Mouse (Mus musculus): ENCODE results near the gene Gm10750. TPM values are rescaled to one million over a fixed set of nuclear protein-coding genes. Genes with fewer than 3 reads are reported as not detected.
"Not testable (repeated sequence)": the region's sequence is repeated elsewhere in the genome, so short reads cannot be mapped to it uniquely, and the experiment has no call there.

Gene Gm10750
- total RNA-seq (2014; rRNA removed) (not detected in 2 replicates), polyA plus RNA-seq (2015; fragmentation: Nextera tagmentation; extraction: Ambion mirVana) (not detected in 2 replicates)

DNA sequence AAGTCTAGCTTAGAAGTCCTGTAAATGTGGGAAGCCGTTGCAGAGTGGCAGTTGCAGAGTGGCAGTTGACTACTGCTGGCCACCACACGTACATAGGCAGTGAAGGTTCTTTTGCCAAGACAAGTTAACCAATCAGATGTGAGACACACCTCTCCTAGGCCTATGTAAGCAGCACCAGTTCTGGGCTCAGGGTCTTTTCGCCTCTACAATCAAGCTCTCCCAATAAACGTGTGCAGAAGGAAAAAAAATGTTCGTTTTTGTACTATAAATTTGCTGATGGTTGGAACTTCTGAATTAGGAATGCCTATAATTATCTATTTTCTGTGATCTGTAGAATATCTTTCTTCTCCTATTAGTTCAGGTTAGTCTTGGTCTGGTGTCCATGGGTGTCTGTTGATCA lies at the start of gene Gm10750:
Gm10750 (minus strand) TSS at position 101 of the 400 bp plus-strand sequence.
- not testable (repeated sequence) for ATAC-seq

DNA sequence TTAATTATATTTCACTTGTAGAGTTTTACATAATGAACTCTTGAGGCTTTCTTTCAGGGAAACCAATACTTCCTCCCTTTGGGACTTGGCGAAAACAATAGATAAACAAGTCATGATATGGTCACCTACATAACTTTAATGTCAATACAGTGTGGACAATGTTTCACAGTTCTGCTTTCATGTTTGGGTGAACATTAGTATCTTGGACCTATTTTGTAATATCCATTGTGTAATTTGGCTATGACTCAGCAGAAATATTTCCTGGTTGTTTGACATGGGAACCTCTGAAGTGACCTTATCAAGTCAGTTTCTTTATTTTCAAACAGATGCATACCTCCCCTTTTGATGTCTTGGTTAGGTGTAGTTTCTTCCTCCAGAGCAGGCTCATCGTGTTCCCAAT lies 12.2 kb downstream of the Gm10750 start:
- no peak overlapping the region for H3K4me2 ChIP-seq (ENCODE audit: low read depth, low read length)
- no peak overlapping the region for H3K4me3 ChIP-seq (ENCODE audit: low read length)
- ATAC-seq, result no peak
- no peak overlapping the region for H3K9ac ChIP-seq (replicated peaks; ENCODE audit: low read length)
- H3K4me1 ChIP-seq (ENCODE audit: insufficient read depth, low read length), result no peaks in the 10 kb centered on the region
- no peaks in the 10 kb centered on the region for H3K9me3 ChIP-seq (ENCODE audit: low read length)
- 76% methylated on average over 2 of the region's 2 CpGs for WGBS
- no peak overlapping the region for H3K27ac ChIP-seq
- no peak for TF ChIP-seq CTCF (IDR thresholded peaks at IDR 0.05; ENCODE audit: low read depth)
- no peaks in the 10 kb centered on the region for H3K27me3 ChIP-seq (ENCODE audit: insufficient read depth, low read length)
- DNase-seq (ENCODE audit: low spot score), result no peak
- H3K36me3 ChIP-seq (ENCODE audit: insufficient read depth, low read length), result no peaks in the 10 kb centered on the region

More for the DNA sequence above, at the start of gene Gm10750:
- H3K4me3 ChIP-seq (ENCODE audit: low read length); H3K4me1 ChIP-seq (ENCODE audit: insufficient read depth, low read length); H3K4me2 ChIP-seq (ENCODE audit: low read depth, low read length); H3K9me3 ChIP-seq (ENCODE audit: low read length); H3K27me3 ChIP-seq (ENCODE audit: insufficient read depth, low read length); DNase-seq (ENCODE audit: low spot score); H3K9ac ChIP-seq (replicated peaks; ENCODE audit: low read length); H3K27ac ChIP-seq; H3K36me3 ChIP-seq (ENCODE audit: insufficient read depth, low read length): not testable (repeated sequence)
- WGBS, result 73% methylated on average over 5 of the region's 5 CpGs

DNA sequence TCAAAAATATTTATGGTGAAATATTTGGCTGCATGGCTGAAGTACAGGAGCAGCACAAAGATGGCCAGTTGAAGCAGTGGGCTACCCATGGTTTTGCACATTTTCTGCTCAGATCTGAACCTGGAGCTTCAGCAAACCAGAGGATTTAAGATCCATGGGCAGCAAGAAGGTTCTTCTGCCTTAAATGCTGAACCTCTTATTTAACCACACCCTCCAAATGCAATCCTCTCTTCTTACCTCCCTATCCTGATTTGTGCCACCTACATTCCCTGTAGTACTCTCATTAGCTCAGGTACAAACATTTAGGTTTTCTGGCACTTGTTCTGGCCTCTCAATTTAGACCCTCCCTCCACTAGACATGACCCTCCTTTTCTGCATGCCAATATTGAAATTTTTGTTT lies 13.9 kb downstream of the Gm10750 start, which contains the start of gene Gm1330:
Gm1330 (minus strand) TSS at position 101 of the 400 bp plus-strand sequence.
- Histone ChIP-seq H3K27me3 (ENCODE audit: insufficient read depth, low read length) (no peaks in the 10 kb centered on the region), H3K9me3 (ENCODE audit: low read length) (no peaks in the 10 kb centered on the region), H3K27ac (no peak within 1 kb of the TSS), H3K4me1 (ENCODE audit: insufficient read depth, low read length) (no peaks in the 10 kb centered on the region), H3K4me2 (ENCODE audit: low read depth, low read length) (no peak within 1 kb of the TSS), H3K36me3 (ENCODE audit: insufficient read depth, low read length) (no peaks in the 10 kb centered on the region), H3K9ac (replicated peaks; ENCODE audit: low read length) (no peak within 1 kb of the TSS), H3K4me3 (ENCODE audit: low read length) (no peak within 1 kb of the TSS)
- no peak for DNase-seq (ENCODE audit: low spot score)
- no peak for ATAC-seq
- TF ChIP-seq CTCF (IDR thresholded peaks at IDR 0.05; ENCODE audit: low read depth), result no peak

DNA sequence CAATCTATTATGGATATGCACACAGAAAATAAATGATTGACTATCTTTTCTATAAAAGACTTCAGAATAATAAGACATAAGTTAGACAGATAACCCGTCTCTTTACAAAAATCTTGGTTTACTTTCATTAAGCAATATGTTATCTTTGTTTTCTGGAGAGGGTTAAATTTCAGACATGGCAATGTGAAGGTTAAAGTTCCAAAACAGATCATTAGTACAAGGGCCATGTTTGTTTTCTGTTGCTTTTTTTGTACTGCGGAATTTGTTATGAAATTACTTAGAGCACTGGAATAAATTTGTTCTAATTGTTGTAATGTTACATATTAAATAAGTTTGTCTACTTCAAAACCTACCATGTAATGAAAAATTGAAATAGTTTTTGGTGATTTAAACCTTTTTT lies 21.9 kb downstream of the Gm10750 start:
- WGBS, result 89% methylated on average over 2 of the region's 2 CpGs
- H3K36me3 ChIP-seq (ENCODE audit: insufficient read depth, low read length), result no peaks in the 10 kb centered on the region

More for the DNA sequence above, 21.9 kb downstream of the Gm10750 start:
- DNase-seq (ENCODE audit: low spot score) (no peak), ATAC-seq (no peak)
- TF ChIP-seq CTCF (IDR thresholded peaks at IDR 0.05; ENCODE audit: low read depth), result no peak
- Histone ChIP-seq H3K27ac (no peak overlapping the region), H3K4me3 (ENCODE audit: low read length) (no peak overlapping the region), H3K4me1 (ENCODE audit: insufficient read depth, low read length) (no peaks in the 10 kb centered on the region), H3K9ac (replicated peaks; ENCODE audit: low read length) (no peak overlapping the region), H3K4me2 (ENCODE audit: low read depth, low read length) (no peak overlapping the region), H3K27me3 (ENCODE audit: insufficient read depth, low read length) (no peaks in the 10 kb centered on the region), H3K9me3 (ENCODE audit: low read length) (no peaks in the 10 kb centered on the region)

Other genes with a start within 250 kb of the Gm10750 start
- not detected in 2 replicates for gene Cst11, start 245.7 kb downstream of the Gm10750 start, total RNA-seq (2014; rRNA removed)
- gene Cst11, start 245.7 kb downstream of the Gm10750 start, polyA plus RNA-seq (2015; fragmentation: Nextera tagmentation; extraction: Ambion mirVana), result not detected in 2 replicates
- gene 8030411F24Rik, start 235.2 kb downstream of the Gm10750 start, total RNA-seq (2014; rRNA removed), result not detected in 2 replicates
- gene 8030411F24Rik, start 235.2 kb downstream of the Gm10750 start, polyA plus RNA-seq (2015; fragmentation: Nextera tagmentation; extraction: Ambion mirVana), result not detected in 2 replicates
- not detected in 2 replicates for gene Cst12, start 227.9 kb downstream of the Gm10750 start, total RNA-seq (2014; rRNA removed)
- gene Cst12, start 227.9 kb downstream of the Gm10750 start, polyA plus RNA-seq (2015; fragmentation: Nextera tagmentation; extraction: Ambion mirVana), result not detected in 2 replicates
- gene Cst8, start 218.5 kb downstream of the Gm10750 start, total RNA-seq (2014; rRNA removed), result not detected in 2 replicates
- gene Cst8, start 218.5 kb downstream of the Gm10750 start, polyA plus RNA-seq (2015; fragmentation: Nextera tagmentation; extraction: Ambion mirVana), result not detected in 2 replicates
- not detected in 2 replicates for gene Cst13, start 197.2 kb downstream of the Gm10750 start, total RNA-seq (2014; rRNA removed)
- gene Cst13, start 197.2 kb downstream of the Gm10750 start, polyA plus RNA-seq (2015; fragmentation: Nextera tagmentation; extraction: Ambion mirVana), result not detected in 2 replicates
- not detected in 2 replicates for gene Cst9, start 182.1 kb downstream of the Gm10750 start, total RNA-seq (2014; rRNA removed)
- not detected in 2 replicates for gene Cst9, start 182.1 kb downstream of the Gm10750 start, polyA plus RNA-seq (2015; fragmentation: Nextera tagmentation; extraction: Ambion mirVana)
- gene 9230104L09Rik, start 152.2 kb downstream of the Gm10750 start, total RNA-seq (2014; rRNA removed), result not detected in 2 replicates
- not detected in 2 replicates for gene 9230104L09Rik, start 152.2 kb downstream of the Gm10750 start, polyA plus RNA-seq (2015; fragmentation: Nextera tagmentation; extraction: Ambion mirVana)
- 787 and 928 TPM in 2 replicates for gene Cst3, start 141.5 kb downstream of the Gm10750 start, total RNA-seq (2014; rRNA removed)
- gene Cst3, start 141.5 kb downstream of the Gm10750 start, polyA plus RNA-seq (2015; fragmentation: Nextera tagmentation; extraction: Ambion mirVana), result 1,585 and 1,721 TPM in 2 replicates
- gene Gm1330, start 14.0 kb downstream of the Gm10750 start, total RNA-seq (2014; rRNA removed), result not detected in 2 replicates
- not detected in 2 replicates for gene Gm1330, start 14.0 kb downstream of the Gm10750 start, polyA plus RNA-seq (2015; fragmentation: Nextera tagmentation; extraction: Ambion mirVana)